26 mouse cellular contexts compared by ENCODE assay signal in the genomic region with DNA sequence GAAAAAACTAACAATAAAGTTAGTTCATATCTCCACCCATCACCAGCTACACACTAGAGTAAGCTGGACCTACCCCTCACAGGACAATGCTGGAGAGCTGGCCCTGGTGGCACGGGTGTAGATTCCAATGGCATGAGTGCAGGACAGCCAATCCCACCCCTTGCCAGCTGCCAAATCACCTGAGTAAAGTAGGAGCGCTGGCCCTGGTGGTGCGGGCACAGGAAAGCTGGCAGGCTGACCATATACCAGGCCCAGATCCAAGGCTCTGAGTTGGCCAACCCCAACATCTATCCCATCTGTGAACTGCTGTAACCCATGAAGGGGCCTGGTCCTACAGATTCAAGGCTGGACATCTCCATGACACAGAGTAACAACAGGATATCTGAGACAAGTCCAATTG.
"Had no signal": no experiment of that assay in that cellular context is flagged by ENCODE, and none has a peak within 500 bp of the region (broad histone marks: within the 10 kb centered on the region; RNA-seq: fewer than 3 reads in every experiment).

No protein-coding gene starts in this region.

- H3K9ac ChIP-seq: embryonic facial prominence, embryonic 12.5 days; embryonic facial prominence, embryonic 13.5 days; embryonic facial prominence, embryonic 15.5 days; forebrain, embryonic 12.5 days; forebrain, embryonic 13.5 days; forebrain, postnatal 0 days had no signal

- H3K4me3 ChIP-seq: embryonic facial prominence, embryonic 10.5 days; embryonic facial prominence, embryonic 12.5 days; embryonic facial prominence, embryonic 13.5 days; embryonic facial prominence, embryonic 15.5 days; erythroblast, embryonic 14.5 days; forebrain, embryonic 10.5 days; forebrain, embryonic 12.5 days; forebrain, embryonic 13.5 days; gastrocnemius, adult 2 months; heart, adult 2 months; heart, embryonic 10.5 days had no signal

- H3K27ac ChIP-seq: embryonic facial prominence, embryonic 10.5 days; embryonic facial prominence, embryonic 12.5 days; embryonic facial prominence, embryonic 13.5 days; embryonic facial prominence, embryonic 15.5 days; forebrain, embryonic 10.5 days; forebrain, embryonic 12.5 days; forebrain, embryonic 13.5 days; gastrocnemius, adult 2 months; heart, adult 2 months; heart, embryonic 10.5 days had no signal

- H3K4me1 ChIP-seq: embryonic facial prominence, embryonic 10.5 days; embryonic facial prominence, embryonic 12.5 days; embryonic facial prominence, embryonic 13.5 days; embryonic facial prominence, embryonic 15.5 days; forebrain, embryonic 10.5 days; forebrain, embryonic 12.5 days had no signal

- H3K4me2 ChIP-seq: embryonic facial prominence, embryonic 12.5 days; embryonic facial prominence, embryonic 13.5 days; embryonic facial prominence, embryonic 15.5 days; forebrain, embryonic 12.5 days; forebrain, embryonic 13.5 days had no signal

- DNase-seq: cerebellum, adult 2 months; cerebellum, adult 8-10 months; cerebellum, adult 9-10 months; cerebellum, adult 9-11 months; cerebellum, postnatal 14 days; cerebellum, postnatal 25 days; cerebellum, postnatal 36 days; embryo, embryonic 11 days; forebrain, postnatal 0 days; gastrocnemius, adult 2 months; gastrocnemius, postnatal 10 days; gastrocnemius, postnatal 14 days; gastrocnemius, postnatal 25 days; gastrocnemius, postnatal 36 days; heart, adult 2 months had no signal

- H3K27me3 ChIP-seq: embryonic facial prominence, embryonic 12.5 days; embryonic facial prominence, embryonic 13.5 days; embryonic facial prominence, embryonic 15.5 days; forebrain, embryonic 12.5 days; forebrain, embryonic 13.5 days had no signal

- ATAC-seq: forebrain, embryonic 13.5 days; forebrain, embryonic 14.5 days; forebrain, embryonic 16.5 days; forebrain, postnatal 0 days had no signal

- H3K9me3 ChIP-seq: embryonic facial prominence, embryonic 10.5 days; embryonic facial prominence, embryonic 12.5 days; embryonic facial prominence, embryonic 13.5 days; embryonic facial prominence, embryonic 15.5 days; forebrain, embryonic 10.5 days; forebrain, embryonic 12.5 days; forebrain, embryonic 13.5 days; heart, embryonic 10.5 days had no signal
